Mouse (Mus musculus) embryonic fibroblast, embryonic 13.5 days (primary cell): ENCODE results near the gene Ehd3.

ENCODE experiments used
- CTCF ChIP-seq: IDR thresholded peaks from 2 replicates; pipeline ENCODE4 v1.5.1; 2011; ENCODE audit warnings: mild to moderate bottlenecking, control low read depth, low read length, moderate library complexity, borderline replicate concordance; ENCODE audit not compliant: insufficient read depth
- POLR2A ChIP-seq: IDR thresholded peaks from 2 replicates; pipeline ENCODE4 v1.6.1; 2011; ENCODE audit warnings: low read depth, mild to moderate bottlenecking, control low read depth, low read length, moderate library complexity

DNA sequence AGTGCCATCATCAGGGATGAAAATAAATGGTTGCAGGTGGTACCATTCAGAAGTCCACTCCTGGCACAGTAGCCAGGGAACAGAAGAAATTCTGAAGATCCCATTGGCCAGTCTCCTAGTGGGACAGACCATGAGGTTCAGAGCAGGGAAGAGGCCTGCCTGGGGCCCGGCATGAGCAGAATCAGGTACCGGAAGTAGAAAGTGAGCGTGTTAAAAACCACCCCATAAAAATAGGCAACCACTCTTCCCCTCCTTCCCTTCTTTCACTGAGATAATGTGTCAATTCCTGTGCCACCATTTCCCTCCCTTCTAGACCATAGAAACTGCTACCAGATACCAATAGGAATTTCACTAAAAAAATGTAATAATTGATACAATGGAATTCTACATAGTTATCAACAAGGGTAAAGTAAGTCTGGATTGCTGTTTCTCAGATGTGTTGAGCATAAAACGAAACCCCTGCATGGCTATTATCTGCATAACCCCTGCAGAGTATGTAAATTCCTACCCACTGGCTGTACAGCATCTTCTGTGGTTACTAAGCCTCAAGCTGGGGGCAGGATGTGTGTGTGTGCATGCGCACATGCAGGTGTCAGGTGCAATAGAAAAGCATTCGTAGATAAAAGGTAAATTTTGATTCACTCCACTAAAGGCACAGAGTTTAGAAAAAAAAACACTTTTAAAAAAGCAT, 10.7 kb downstream of the Ehd3 start:
- no peak for TF ChIP-seq POLR2A
- no peak for TF ChIP-seq CTCF
